Mouse (Mus musculus) midbrain, embryonic 11.5 days (tissue): Measurements from ENCODE around the gene Ppp1cb. TPM values are rescaled to one million over a fixed set of nuclear protein-coding genes. Genes with fewer than 3 reads are reported as not detected.
A peak's percentile ranks its signal among the peaks of the same experiment; 100 is the strongest.

Experiments
- ATAC-seq: fragments of 200-750 bp; cut with Nextera tagmentation; 2 replicates; pipeline ENCODE4 v1.8.0; 2017; ENCODE audit warnings: moderate TSS enrichment, moderate library complexity; ENCODE audit not compliant: low FRiP score
- DNase-seq: peaks from one replicate; pipeline ENCODE4 v3.0.0; 2015; ENCODE audit warnings: low spot score; ENCODE audit errors: missing footprints
- H3K27ac ChIP-seq: fragments of 300-500 bp; sonication (generic); 2 replicates; pipeline ENCODE4 v1.5.1; 2014; ENCODE audit warnings: low read depth, low read length
- H3K27me3 ChIP-seq: fragments of 300-500 bp; sonication (generic); 2 replicates; pipeline ENCODE4 v1.6.1; 2014; ENCODE audit warnings: mild to moderate bottlenecking, low read length, moderate library complexity, mixed read lengths; ENCODE audit not compliant: control insufficient read depth, insufficient read depth
- H3K36me3 ChIP-seq: fragments of 300-500 bp; sonication (generic); 2 replicates; pipeline ENCODE4 v1.6.1; 2014; ENCODE audit warnings: mild to moderate bottlenecking, low read length, moderate library complexity, mixed read lengths; ENCODE audit not compliant: control insufficient read depth, insufficient read depth
- H3K4me1 ChIP-seq: fragments of 300-500 bp; sonication (generic); 2 replicates; pipeline ENCODE4 v1.6.1; 2014; ENCODE audit warnings: low read length; ENCODE audit not compliant: control insufficient read depth, insufficient read depth
- H3K4me2 ChIP-seq: fragments of 300-500 bp; sonication (generic); 2 replicates; pipeline ENCODE4 v1.6.1; 2014; ENCODE audit warnings: mild to moderate bottlenecking, moderate library complexity
- H3K4me3 ChIP-seq: fragments of 300-500 bp; sonication (generic); 2 replicates; pipeline ENCODE4 v1.5.1; 2014; ENCODE audit warnings: low read depth, low read length
- H3K9ac ChIP-seq: fragments of 300-500 bp; sonication (generic); 2 replicates; pipeline ENCODE4 v1.6.1; 2014; ENCODE audit warnings: low read length
- H3K9me3 ChIP-seq: fragments of 300-500 bp; sonication (generic); 2 replicates; pipeline ENCODE4 v1.6.1; 2016; ENCODE audit warnings: low read length; ENCODE audit not compliant: control insufficient read depth
- WGBS: fragments of 180-500 bp; shearing (Covaris S2); extraction: QIAGEN DNeasy Blood & Tissue Kit; methylation state at CpG from one replicate; pipeline ENCODE4 v1.1.7; 2014; 5-methylcytosine and 5-hydroxymethylcytosine counted together
- polyA plus RNA-seq: library from polyadenylated mRNA; unstranded; fragments of >200 nt; fragmentation: Nextera tagmentation; extraction: Ambion mirVana; gene quantifications from 2 replicates; pipeline ENCODE4 v1.2.1, GENCODE M21; 2014

The Ppp1cb gene
- 247 and 272 TPM in 2 replicates for polyA plus RNA-seq

DNA sequence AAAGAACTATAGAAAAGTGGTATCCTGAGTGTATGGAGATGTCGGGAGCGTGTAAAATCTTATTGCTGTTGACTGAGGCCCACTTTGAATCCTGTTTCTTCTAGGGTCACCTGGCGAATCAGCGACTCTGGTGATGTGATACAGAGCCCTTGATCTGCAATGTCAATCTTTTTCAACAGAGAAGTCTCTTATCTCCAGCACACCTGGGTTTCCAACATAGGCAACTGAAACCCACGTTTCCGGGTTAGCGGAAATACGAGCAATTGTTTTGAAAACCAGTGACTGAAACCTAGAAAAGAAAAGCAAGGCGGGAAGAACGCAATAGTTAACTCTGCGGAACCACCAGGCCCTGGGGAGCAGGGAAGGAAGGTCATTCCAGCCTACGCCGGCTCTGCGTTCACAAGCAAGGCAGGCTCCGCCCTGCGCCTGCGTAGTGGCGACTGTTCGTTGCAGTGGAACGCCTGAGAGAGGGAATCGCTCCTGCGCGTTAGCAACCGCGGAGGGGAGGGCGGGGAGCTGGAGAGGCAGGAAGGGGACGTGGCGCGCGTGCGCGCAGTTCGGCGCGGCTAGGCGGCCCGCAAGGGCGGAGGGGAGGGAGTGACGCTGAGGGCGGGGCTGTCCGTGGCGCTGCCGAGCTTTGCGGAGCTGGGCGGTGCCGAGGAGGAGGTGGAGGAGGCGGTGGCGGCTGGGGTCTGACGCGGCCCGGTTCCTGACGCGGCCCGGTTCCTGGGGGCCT lies at the start of gene Ppp1cb:
TSS of gene Ppp1cb (plus strand) at position 436 of the 736 bp plus-strand sequence.
- ATAC-seq: peak; percentile 98
- H3K9me3 ChIP-seq: no peaks in the 10 kb centered on the region; the same call in 1 of the 2 replicates
- peak within 1 kb of the TSS; percentile 99 for H3K27ac ChIP-seq
- H3K4me3 ChIP-seq: peak within 1 kb of the TSS; percentile 91
- peak within 1 kb of the TSS; percentile 98 for H3K9ac ChIP-seq
- no peaks in the 10 kb centered on the region for H3K36me3 ChIP-seq
- DNase-seq: peak; percentile 100
- H3K27me3 ChIP-seq: no peaks in the 10 kb centered on the region
- H3K4me2 ChIP-seq: peak within 1 kb of the TSS; percentile 65
- peaks cover 5% of the 10 kb centered on the region for H3K4me1 ChIP-seq
- 1% methylated on average over 42 of the region's 54 CpGs for WGBS

- Histone ChIP-seq H3K27me3 (no peaks in the 10 kb centered on the region), H3K9ac (no peak overlapping the region), H3K9me3 (no peaks in the 10 kb centered on the region), H3K36me3 (no peaks in the 10 kb centered on the region), H3K4me3 (no peak overlapping the region), H3K27ac (no peak overlapping the region), H3K4me2 (no peak overlapping the region), H3K4me1 (no peaks in the 10 kb centered on the region)
- no peak for ATAC-seq
- WGBS: 89% methylated on average over 2 of the region's 2 CpGs
- DNase-seq: no peak
Observed at GRCm38 (mm10) chr5:32409747-32410146, 48.9 kb upstream of the Ppp1cb start.

DNA sequence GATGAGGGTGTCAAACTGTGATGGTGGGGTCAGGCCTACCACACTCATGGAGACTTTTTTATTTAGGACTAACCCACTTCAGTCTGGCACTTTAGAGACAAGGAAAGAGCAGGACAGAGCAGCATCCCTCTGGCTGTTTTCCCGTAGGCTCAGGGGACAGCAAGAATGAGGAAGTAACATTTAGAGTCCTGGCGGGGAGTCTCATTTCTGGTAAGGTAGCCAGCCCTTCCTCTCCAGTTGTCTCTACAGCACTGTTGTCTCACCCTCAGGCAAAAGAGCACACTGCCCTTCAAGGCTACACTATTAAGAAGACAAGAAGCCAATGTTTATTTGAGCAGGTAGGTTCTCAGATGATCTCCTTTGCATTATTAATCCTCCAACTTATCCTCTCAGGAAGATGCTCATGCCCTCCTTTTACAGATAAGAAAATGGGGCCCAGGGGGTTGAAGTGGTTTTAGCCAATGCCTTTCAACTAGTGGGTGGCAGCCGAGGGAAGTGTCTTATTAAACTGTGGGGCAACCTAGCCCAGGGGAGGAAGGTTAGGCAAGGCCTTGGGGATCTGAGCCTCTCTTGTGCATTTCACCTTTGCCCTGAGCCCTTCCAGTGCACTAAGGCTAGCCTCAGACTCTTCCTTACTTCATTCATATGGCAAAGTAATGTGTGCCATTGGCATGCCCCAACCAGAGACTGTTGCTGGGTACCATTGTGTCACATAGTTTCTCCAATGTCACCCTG lies 47.5 kb upstream of the Ppp1cb start:
- Histone ChIP-seq H3K27me3 (no peaks in the 10 kb centered on the region), H3K9ac (no peak overlapping the region), H3K27ac (no peak overlapping the region), H3K4me3 (no peak overlapping the region), H3K36me3 (no peaks in the 10 kb centered on the region), H3K4me2 (no peak overlapping the region), H3K4me1 (no peaks in the 10 kb centered on the region), H3K9me3 (no peaks in the 10 kb centered on the region)
- ATAC-seq: no peak
- 71% methylated on average over 3 of the region's 3 CpGs for WGBS
- DNase-seq: no peak

DNA sequence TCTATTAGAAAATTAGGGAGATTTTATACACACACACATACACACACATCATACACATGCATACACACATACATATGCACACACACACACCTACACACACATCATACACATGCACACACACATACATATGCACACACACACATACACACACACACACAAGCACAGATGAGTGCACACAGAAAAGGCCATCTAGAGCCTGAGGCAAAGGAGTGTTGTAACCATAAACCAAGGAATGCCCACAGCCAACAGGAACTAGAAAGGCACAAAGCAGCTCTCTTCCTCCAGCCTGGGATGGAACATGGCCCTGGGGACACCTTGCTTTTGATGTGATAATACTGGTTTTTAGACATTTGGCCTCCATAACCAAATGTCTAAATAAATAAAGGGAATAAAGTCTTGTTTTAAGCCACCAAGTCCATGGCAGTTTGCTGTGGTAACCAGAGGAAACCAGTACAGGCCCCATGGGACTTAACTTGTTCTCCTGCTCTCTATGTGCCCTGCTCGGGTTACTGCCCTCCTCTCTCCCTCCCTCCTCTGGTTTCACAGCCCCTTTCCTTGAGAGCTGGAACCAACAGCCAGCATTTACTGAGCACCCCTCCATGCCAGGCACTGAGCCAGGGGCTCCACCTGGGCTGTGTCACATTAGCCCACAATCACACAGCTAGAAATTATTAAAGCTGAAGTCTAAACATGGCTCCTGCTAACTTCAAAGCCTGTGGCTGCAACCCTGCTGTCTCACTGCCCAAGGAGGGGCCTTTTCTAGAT lies 46.3 kb upstream of the Ppp1cb start:
- Histone ChIP-seq H3K27me3 (no peaks in the 10 kb centered on the region), H3K27ac (no peak overlapping the region), H3K9me3 (no peaks in the 10 kb centered on the region), H3K36me3 (no peaks in the 10 kb centered on the region), H3K4me2 (no peak overlapping the region), H3K9ac (no peak overlapping the region), H3K4me1 (no peaks in the 10 kb centered on the region), H3K4me3 (no peak overlapping the region)
- WGBS: 19% methylated on average over 1 of the region's 1 CpGs
- DNase-seq (peak; percentile 84), ATAC-seq (no peak)

- Histone ChIP-seq H3K9ac (no peak overlapping the region), H3K4me1 (no peaks in the 10 kb centered on the region), H3K27ac (no peak overlapping the region), H3K27me3 (no peaks in the 10 kb centered on the region), H3K9me3 (no peaks in the 10 kb centered on the region), H3K4me3 (no peak overlapping the region), H3K36me3 (no peaks in the 10 kb centered on the region), H3K4me2 (no peak overlapping the region)
- 67% methylated on average over 2 of the region's 2 CpGs for WGBS
- ATAC-seq: no peak
- no peak for DNase-seq
Observed at GRCm38 (mm10) chr5:32413083-32413482, 45.6 kb upstream of the Ppp1cb start.

- Histone ChIP-seq H3K36me3 (no peaks in the 10 kb centered on the region), H3K27me3 (no peaks in the 10 kb centered on the region), H3K4me2 (no peak overlapping the region), H3K4me3 (no peak overlapping the region), H3K9me3 (no peaks in the 10 kb centered on the region), H3K9ac (no peak overlapping the region), H3K4me1 (no peaks in the 10 kb centered on the region), H3K27ac (no peak overlapping the region)
- WGBS: 75% methylated on average over 2 of the region's 2 CpGs
- no peak for DNase-seq
- ATAC-seq: no peak
Observed at GRCm38 (mm10) chr5:32413569-32413968, 45.1 kb upstream of the Ppp1cb start.

GRCm38 (mm10) chr5:32414461-32414985 lies 44.1 kb upstream of the Ppp1cb start:
- 79% methylated on average over 5 of the region's 5 CpGs for WGBS

GRCm38 (mm10) chr5:32415554-32415953 lies 43.1 kb upstream of the Ppp1cb start:
- WGBS: 87% methylated on average over 6 of the region's 6 CpGs
- no peaks in the 10 kb centered on the region for H3K27me3 ChIP-seq
- H3K4me3 ChIP-seq: no peak overlapping the region
- H3K27ac ChIP-seq: no peak overlapping the region
- DNase-seq (no peak), ATAC-seq (no peak)
- no peaks in the 10 kb centered on the region for H3K9me3 ChIP-seq
- H3K4me2 ChIP-seq: no peak overlapping the region
- H3K4me1 ChIP-seq: no peaks in the 10 kb centered on the region
- no peaks in the 10 kb centered on the region for H3K36me3 ChIP-seq
- no peak overlapping the region for H3K9ac ChIP-seq

More at GRCm38 (mm10) chr5:32414461-32414985, 44.1 kb upstream of the Ppp1cb start:
- ATAC-seq (no peak), DNase-seq (no peak)
- H3K27ac ChIP-seq: no peak overlapping the region
- no peak overlapping the region for H3K4me3 ChIP-seq
- H3K36me3 ChIP-seq: no peaks in the 10 kb centered on the region
- no peak overlapping the region for H3K9ac ChIP-seq
- no peaks in the 10 kb centered on the region for H3K27me3 ChIP-seq
- H3K4me1 ChIP-seq: no peaks in the 10 kb centered on the region
- no peak overlapping the region for H3K4me2 ChIP-seq
- no peaks in the 10 kb centered on the region for H3K9me3 ChIP-seq
